ENCODE assay signal across 14 mouse cellular contexts in the genomic region with DNA sequence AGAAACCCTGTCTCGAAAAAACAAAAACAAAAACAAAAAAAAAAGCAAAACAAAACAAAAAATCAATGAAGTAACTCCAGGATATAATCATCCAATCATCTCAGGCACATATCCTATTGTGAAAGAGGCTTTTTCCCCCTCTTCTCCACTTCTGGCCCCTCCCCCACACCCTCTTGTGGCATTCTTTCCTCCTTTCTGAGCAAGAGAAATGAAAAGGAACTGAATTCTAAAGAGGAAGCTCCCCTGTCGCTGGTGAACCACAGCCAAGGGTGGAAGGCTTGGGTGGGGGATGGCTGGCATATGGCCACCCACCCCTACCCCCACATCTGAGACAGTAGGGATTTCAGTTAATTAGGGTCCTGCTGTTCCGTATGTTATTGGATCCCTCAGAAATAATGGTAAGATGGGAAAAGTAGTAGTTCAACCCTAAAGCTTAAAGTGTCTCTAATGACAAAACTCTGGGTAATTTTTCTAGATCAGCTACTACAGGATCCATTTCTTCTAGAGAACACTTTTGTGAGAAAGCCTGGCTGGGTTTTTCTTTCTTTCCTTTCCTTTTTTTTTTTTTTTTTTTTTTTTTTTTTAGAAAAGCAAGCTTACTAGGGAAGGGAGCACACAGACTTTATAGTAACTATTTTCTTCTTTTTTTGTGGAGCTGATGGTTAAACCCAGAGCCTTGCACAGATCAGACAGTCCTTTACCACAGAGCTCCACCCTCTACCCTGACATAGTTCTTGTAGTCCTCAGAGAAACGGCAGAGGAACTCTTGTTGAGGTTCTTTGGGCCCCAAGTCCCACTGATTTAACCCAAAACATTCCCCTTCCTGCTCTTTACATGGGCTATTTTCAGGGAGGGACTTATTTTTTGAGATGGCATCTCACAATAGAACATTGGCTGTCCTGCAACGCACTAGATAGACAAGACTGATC. TPM values are rescaled to one million over a fixed set of nuclear protein-coding genes. Genes with fewer than 3 reads are reported as not detected.
DNase-seq lines count a peak whose midpoint lies in the region; ATAC-seq and TF ChIP-seq lines count a peak whose summit lies in the region.
"Had no signal": no experiment of that assay in that cellular context is flagged by ENCODE, and none has a peak within 500 bp of the region (broad histone marks: within the 10 kb centered on the region; RNA-seq: fewer than 3 reads in every experiment).

No protein-coding gene starts in this region.

- peak overlapping the region; percentile 17; the same call in 1 of the 2 replicates for H3K27ac ChIP-seq in liver, postnatal 0 days (ENCODE audit: low read depth)
- H3K27ac ChIP-seq: limb, embryonic 12.5 days had no signal

- WGBS in liver, postnatal 0 days (ENCODE audit: insufficient replicate concordance), result 37% methylated on average over 5 of the region's 5 CpGs

- H3K36me3 ChIP-seq in liver, postnatal 0 days (replicated peaks; ENCODE audit: insufficient read depth, low read length), result no peaks in the 10 kb centered on the region
- H3K36me3 ChIP-seq: limb, embryonic 12.5 days had no signal

- no peaks in the 10 kb centered on the region for H3K9me3 ChIP-seq in liver, postnatal 0 days (ENCODE audit: low read length)
- H3K9me3 ChIP-seq: limb, embryonic 12.5 days had no signal

- no peak overlapping the region for H3K4me3 ChIP-seq in liver, postnatal 0 days (ENCODE audit: low read depth, low read length)
- H3K4me3 ChIP-seq: erythroblast, embryonic 14.5 days; limb, embryonic 12.5 days; myocyte had no signal

- H3K4me2 ChIP-seq in liver, postnatal 0 days (ENCODE audit: low read depth, low read length), result no peak overlapping the region
- H3K4me2 ChIP-seq: limb, embryonic 12.5 days had no signal

- H3K4me1 ChIP-seq in liver, postnatal 0 days (ENCODE audit: insufficient read depth), result peaks cover 30% of the 10 kb centered on the region

- no peak for TF ChIP-seq EP300 in liver, postnatal 0 days (IDR thresholded peaks at IDR 0.05; ENCODE audit: low read depth)

- DNase-seq in embryo, embryonic 10.5 days (ENCODE audit: low spot score), result peak; percentile 55
- DNase-seq in embryo, embryonic 10 days (ENCODE audit: low spot score), result no peak
- peak; percentile 72 for DNase-seq in layer of hippocampus, adult 9-11 months
- no peak for DNase-seq in layer of hippocampus, adult 9-10 months (ENCODE audit: low spot score)
- DNase-seq in liver, postnatal 0 days, result peak; percentile 59
- DNase-seq in thymus, postnatal 0 days (ENCODE audit: low spot score), result peak; percentile 53
- DNase-seq in right cerebral cortex, adult 2 months (ENCODE audit: low spot score in 2 of 2), result no peak
- no peak for DNase-seq in testis, postnatal 14 days (ENCODE audit: low spot score)
- DNase-seq: adrenal gland, postnatal 25 days had no signal

- no peak for ATAC-seq in liver, postnatal 0 days

- 0 out of 2 replicates have a peak, but pooled peaks have one; percentile 4 for TF ChIP-seq CTCF in liver, postnatal 0 days (IDR thresholded peaks at IDR 0.05; ENCODE audit: low read depth)

- H3K9ac ChIP-seq in liver, postnatal 0 days (replicated peaks), result no peak overlapping the region
- H3K9ac ChIP-seq: limb, embryonic 12.5 days had no signal

- H3K27me3 ChIP-seq in liver, postnatal 0 days (ENCODE audit: insufficient read depth, low read length), result peaks cover 10% of the 10 kb centered on the region

RNA-seq across cellular contexts. Expression of gene Gm10392, which starts 1.9 kb away (rescaled TPM):
- 0.18 and 0.28 TPM in 2 replicates for polyA plus RNA-seq in liver, postnatal 0 days (2015; fragmentation: Nextera tagmentation; extraction: Ambion mirVana)
- 3.8 and 5.5 TPM in 2 replicates for polyA plus RNA-seq in thymus, postnatal 0 days (2015; fragmentation: Nextera tagmentation; extraction: Ambion mirVana)
- polyA plus RNA-seq: C2C12; erythroblast, embryonic 14.5 days; intestine, embryonic 14.5 days; limb, embryonic 12.5 days; myocyte had no signal

RNA-seq across cellular contexts. Expression of gene Trp53i13, which starts 5.1 kb away (rescaled TPM):
- 4.8 and 5.4 TPM in 2 replicates for polyA plus RNA-seq in liver, postnatal 0 days (2015; fragmentation: Nextera tagmentation; extraction: Ambion mirVana)
- 39.4 and 45.1 TPM in 2 replicates for polyA plus RNA-seq in thymus, postnatal 0 days (2015; fragmentation: Nextera tagmentation; extraction: Ambion mirVana)

RNA-seq across cellular contexts. Expression of gene Abhd15, which starts 5.9 kb away (rescaled TPM):
- 16.2 and 18.5 TPM in 2 replicates for polyA plus RNA-seq in liver, postnatal 0 days (2015; fragmentation: Nextera tagmentation; extraction: Ambion mirVana)
- polyA plus RNA-seq in thymus, postnatal 0 days (2015; fragmentation: Nextera tagmentation; extraction: Ambion mirVana), result 16.8 and 22.7 TPM in 2 replicates

RNA-seq across cellular contexts. Expression of gene Git1, which starts 27.5 kb away (rescaled TPM):
- polyA plus RNA-seq in liver, postnatal 0 days (2015; fragmentation: Nextera tagmentation; extraction: Ambion mirVana), result 2.1 and 2.5 TPM in 2 replicates
- polyA plus RNA-seq in thymus, postnatal 0 days (2015; fragmentation: Nextera tagmentation; extraction: Ambion mirVana), result 5.8 and 6.7 TPM in 2 replicates

RNA-seq across cellular contexts. Expression of gene Ankrd13b, which starts 31.4 kb away (rescaled TPM):
- 0.53 and 0.72 TPM in 2 replicates for polyA plus RNA-seq in liver, postnatal 0 days (2015; fragmentation: Nextera tagmentation; extraction: Ambion mirVana)
- polyA plus RNA-seq in thymus, postnatal 0 days (2015; fragmentation: Nextera tagmentation; extraction: Ambion mirVana), result 3.1 TPM in 2 replicates

Comparison
In these comparisons a context has a peak if more than half of its experiments do, and no peak if none do; other contexts are left out.
1. DNase-seq: peak in embryo, embryonic 10.5 days (single experiment), layer of hippocampus, adult 9-11 months (single experiment), liver, postnatal 0 days (single experiment) and thymus, postnatal 0 days (single experiment); none in embryo, embryonic 10 days (single experiment), layer of hippocampus, adult 9-10 months (single experiment), right cerebral cortex, adult 2 months (0 of 2) and testis, postnatal 14 days (single experiment).